Mouse (Mus musculus) MEL (cell line): ENCODE results near the gene Scrn3. TPM values are rescaled to one million over a fixed set of nuclear protein-coding genes. Genes with fewer than 3 reads are reported as not detected.

Source experiments
- DNase-seq: peaks from one replicate; pipeline ENCODE4 v3.0.0; 2011; ENCODE audit warnings: low read depth, low spot score
- H3K27ac ChIP-seq: 2 replicates; pipeline ENCODE4 v1.5.1; 2012; ENCODE audit warnings: low read depth, mild to moderate bottlenecking, control low read depth, low read length, moderate library complexity; ENCODE audit not compliant: control insufficient read depth
- H3K27me3 ChIP-seq, 2 experiments: fragments of 150-350 bp in 1 of 2; sonication (generic) in 1 of 2; 2 replicates each; pipeline ENCODE4 v1.6.1; 2012; ENCODE audit warnings: low read length in 2 of 2, mild to moderate bottlenecking in 2 of 2, improper control_type of control experiment in 1 of 2, moderate library complexity in 1 of 2; ENCODE audit not compliant: insufficient read depth in 2 of 2, control insufficient read depth in 1 of 2
- H3K36me3 ChIP-seq, 2 experiments: 2 replicates each; pipeline ENCODE4 v1.6.1; 2012 to 2014; ENCODE audit warnings: low read length in 2 of 2, improper control_type of control experiment in 1 of 2, inconsistent platforms in 1 of 2, mild to moderate bottlenecking in 1 of 2; ENCODE audit not compliant: insufficient read depth in 2 of 2, control insufficient read depth in 1 of 2
- H3K4me1 ChIP-seq, 2 experiments: fragments of 150-350 bp in 1 of 2; sonication (generic) in 1 of 2; 2 replicates each; pipeline ENCODE4 v1.6.1; 2012; ENCODE audit warnings: low read length in 2 of 2, improper control_type of control experiment in 1 of 2, mild to moderate bottlenecking in 1 of 2; ENCODE audit not compliant: insufficient read depth in 2 of 2, control insufficient read depth in 1 of 2
- H3K4me3 ChIP-seq, 2 experiments: fragments of 150-350 bp in 1 of 2; sonication (generic) in 1 of 2; 2 replicates each; pipeline ENCODE4 v1.5.1; 2012; ENCODE audit warnings: low read depth in 2 of 2, low read length in 2 of 2, mild to moderate bottlenecking in 2 of 2, moderate library complexity in 2 of 2, control low read depth in 1 of 2, improper control_type of control experiment in 1 of 2; ENCODE audit not compliant: control insufficient read depth in 1 of 2, insufficient read depth in 1 of 2
- H3K79me2 ChIP-seq: 2 replicates; pipeline ENCODE4 v1.6.1; 2012; ENCODE audit warnings: mild to moderate bottlenecking, low read length, moderate library complexity; ENCODE audit not compliant: control insufficient read depth, poor library complexity, insufficient read depth
- H3K9ac ChIP-seq: 2 replicates; pipeline ENCODE4 v1.6.1; 2012; ENCODE audit warnings: low read depth, mild to moderate bottlenecking, control low read depth, low read length, moderate library complexity; ENCODE audit not compliant: control insufficient read depth, poor library complexity, severe bottlenecking
- H3K9me3 ChIP-seq: fragments of 150-350 bp; sonication (generic); replicated peaks from 2 replicates; pipeline ENCODE4 v1.6.1; 2012; ENCODE audit warnings: mild to moderate bottlenecking, low read length, improper control_type of control experiment, moderate library complexity; ENCODE audit not compliant: insufficient read depth
- BHLHE40 ChIP-seq: IDR thresholded peaks from 2 replicates; pipeline ENCODE4 v1.6.1; 2012; ENCODE audit warnings: low read depth, mild to moderate bottlenecking, inconsistent platforms, low read length, improper control_type of control experiment, borderline replicate concordance
- CHD2 ChIP-seq: IDR thresholded peaks from 2 replicates; pipeline ENCODE4 v1.6.1; 2011; ENCODE audit warnings: low read length, improper control_type of control experiment
- E2F4 ChIP-seq: IDR thresholded peaks from 2 replicates; pipeline ENCODE4 v1.6.1; 2011; ENCODE audit warnings: low read depth, low read length, improper control_type of control experiment, borderline replicate concordance
- ETS1 ChIP-seq: IDR thresholded peaks from 2 replicates; pipeline ENCODE4 v1.6.1; 2012; ENCODE audit warnings: low read depth, mild to moderate bottlenecking, inconsistent platforms, low read length, improper control_type of control experiment, moderate library complexity
- GABPA ChIP-seq: IDR thresholded peaks from 2 replicates; pipeline ENCODE4 v1.6.1; 2012; ENCODE audit warnings: low read depth, mild to moderate bottlenecking, inconsistent platforms, low read length, improper control_type of control experiment, moderate library complexity
- GATA1 ChIP-seq: IDR thresholded peaks from 2 replicates; pipeline ENCODE4 v1.6.1; 2011; ENCODE audit warnings: low read depth, low read length, improper control_type of control experiment
- JUND ChIP-seq: IDR thresholded peaks from 2 replicates; pipeline ENCODE4 v1.6.1; 2011; ENCODE audit warnings: low read depth, mild to moderate bottlenecking, improper control_type of control experiment, low read length
- MAX ChIP-seq: IDR thresholded peaks from 2 replicates; pipeline ENCODE4 v1.6.1; 2011; ENCODE audit warnings: low read length, improper control_type of control experiment
- MEF2A ChIP-seq: IDR thresholded peaks from 2 replicates; pipeline ENCODE4 v1.6.1; 2014; ENCODE audit warnings: low read depth, mild to moderate bottlenecking, inconsistent platforms, low read length, improper control_type of control experiment; ENCODE audit not compliant: poor library complexity, insufficient replicate concordance, severe bottlenecking; ENCODE audit errors: extremely low read depth
- MYB ChIP-seq: IDR thresholded peaks from 2 replicates; pipeline ENCODE4 v1.6.1; 2011; ENCODE audit warnings: mild to moderate bottlenecking, low read depth, low read length, improper control_type of control experiment
- MYC ChIP-seq: IDR thresholded peaks from 2 replicates; pipeline ENCODE4 v1.6.1; 2011; ENCODE audit warnings: low read depth, mild to moderate bottlenecking, low read length, improper control_type of control experiment, moderate library complexity
- NELFE ChIP-seq: IDR thresholded peaks from 2 replicates; pipeline ENCODE4 v1.6.1; 2011; ENCODE audit warnings: low read depth, low read length, improper control_type of control experiment
- NRF1 ChIP-seq: IDR thresholded peaks from 2 replicates; pipeline ENCODE4 v1.6.1; 2014; ENCODE audit warnings: low read depth, mild to moderate bottlenecking, inconsistent platforms, low read length, improper control_type of control experiment, moderate library complexity; ENCODE audit not compliant: poor library complexity, insufficient read depth, severe bottlenecking
- POLR2A ChIP-seq, 2 experiments: IDR thresholded peaks; 2 replicates each; pipeline ENCODE4 v1.6.1; 2011 to 2012; ENCODE audit warnings: low read length in 2 of 2, mild to moderate bottlenecking in 2 of 2, control low read depth in 1 of 2, improper control_type of control experiment in 1 of 2, low read depth in 1 of 2, moderate library complexity in 1 of 2; ENCODE audit not compliant: control insufficient read depth in 1 of 2, insufficient read depth in 1 of 2, poor library complexity in 1 of 2
- POLR2AphosphoS2 ChIP-seq: IDR thresholded peaks from 2 replicates; pipeline ENCODE4 v1.6.1; 2011; ENCODE audit warnings: low read length, improper control_type of control experiment
- POLR2AphosphoS5 ChIP-seq: IDR thresholded peaks from 2 replicates; pipeline ENCODE4 v1.6.1; 2012; ENCODE audit warnings: low read depth, borderline replicate concordance, mild to moderate bottlenecking, inconsistent platforms, low read length, moderate library complexity, mixed read lengths
- RAD21 ChIP-seq: IDR thresholded peaks from 2 replicates; pipeline ENCODE4 v1.6.1; 2011; ENCODE audit warnings: mild to moderate bottlenecking, low read depth, low read length, improper control_type of control experiment
- SIN3A ChIP-seq: IDR thresholded peaks from 2 replicates; pipeline ENCODE4 v1.6.1; 2012; ENCODE audit warnings: low read length, improper control_type of control experiment, inconsistent platforms
- TAL1 ChIP-seq: IDR thresholded peaks from 2 replicates; pipeline ENCODE4 v1.6.1; 2012; ENCODE audit warnings: mild to moderate bottlenecking, inconsistent platforms, low read length, moderate library complexity, mixed read lengths
- TBP ChIP-seq: IDR thresholded peaks from 2 replicates; pipeline ENCODE4 v1.8.0; 2011; ENCODE audit warnings: low read depth, low read length, improper control_type of control experiment
- TCF12 ChIP-seq: IDR thresholded peaks from 2 replicates; pipeline ENCODE4 v1.6.1; 2014; ENCODE audit warnings: low read depth, mild to moderate bottlenecking, inconsistent platforms, low read length, improper control_type of control experiment, moderate library complexity
- UBTF ChIP-seq: IDR thresholded peaks from 2 replicates; pipeline ENCODE4 v1.6.1; 2012; ENCODE audit warnings: low read depth, mild to moderate bottlenecking, inconsistent platforms, low read length, improper control_type of control experiment, moderate library complexity, borderline replicate concordance; ENCODE audit not compliant: insufficient read depth
- USF2 ChIP-seq, 2 experiments: IDR thresholded peaks; 2 replicates each; pipeline ENCODE4 v1.6.1; 2011 to 2012; ENCODE audit warnings: improper control_type of control experiment in 2 of 2, low read length in 2 of 2, borderline replicate concordance in 1 of 2, inconsistent platforms in 1 of 2, low read depth in 1 of 2, mild to moderate bottlenecking in 1 of 2; ENCODE audit not compliant: insufficient read depth in 1 of 2
- ZC3H11A ChIP-seq: IDR thresholded peaks from 2 replicates; pipeline ENCODE4 v1.6.1; 2012; ENCODE audit warnings: low read depth, mild to moderate bottlenecking, inconsistent platforms, low read length, improper control_type of control experiment
- ZKSCAN1 ChIP-seq: IDR thresholded peaks from 2 replicates; pipeline ENCODE4 v1.6.1; 2012; ENCODE audit warnings: low read depth, mild to moderate bottlenecking, inconsistent platforms, low read length, improper control_type of control experiment, moderate library complexity
- ZMIZ1 ChIP-seq: IDR thresholded peaks from 2 replicates; pipeline ENCODE4 v1.6.1; 2012; ENCODE audit warnings: low read depth, mild to moderate bottlenecking, inconsistent platforms, low read length, improper control_type of control experiment, moderate library complexity
- ZNF384 ChIP-seq: IDR thresholded peaks from 2 replicates; pipeline ENCODE4 v1.6.1; 2012; ENCODE audit warnings: low read depth, mild to moderate bottlenecking, inconsistent platforms, low read length, improper control_type of control experiment
- polyA plus RNA-seq, 2 experiments: library from polyadenylated mRNA; stranded (reverse) in 1 of 2; unstranded in 1 of 2; fragments of >175 nt in 1 of 2; fragments of >200 nt in 1 of 2; gene quantifications; 2 replicates each; pipeline versions ENCODE4 v1.2.1 to v1.2.4; 2012; ENCODE audit warnings: low replicate concordance in 2 of 2, low read depth in 1 of 2; ENCODE audit not compliant: insufficient read length in 2 of 2, insufficient read depth in 1 of 2, missing spikeins in 1 of 2
- total RNA-seq: library from RNA; depleted of rRNA; stranded (reverse); fragments of 300-350 nt; gene quantifications from 2 replicates; pipeline ENCODE4 v1.2.3, GENCODE M21; 2012

Scrn3 gene
- total and polyA plus RNA-seq, 3 experiments = 3.2 to 7.7 TPM; not detected in 1

DNA sequence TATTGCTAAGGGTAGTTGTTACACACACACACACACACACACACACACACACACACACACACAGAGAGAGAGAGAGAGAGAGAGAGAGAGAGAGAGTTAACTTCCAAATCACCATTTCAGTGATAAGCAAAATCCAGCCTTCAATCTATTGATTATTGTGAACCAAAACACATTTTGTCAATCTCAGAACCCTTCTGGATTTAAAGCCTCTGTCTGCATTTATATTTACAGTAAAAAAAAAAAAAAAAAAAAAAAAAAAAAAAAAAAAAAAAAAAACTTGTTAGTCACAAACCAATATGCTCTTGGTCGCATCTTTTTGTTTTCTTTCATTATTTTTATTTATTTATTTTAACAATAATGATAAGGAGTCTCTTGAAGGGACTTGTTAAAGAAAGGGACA, 45.8 kb upstream of the Scrn3 start:
- TF ChIP-seq NELFE = no peak
- TF ChIP-seq JUND = no peak
- TF ChIP-seq USF2 (IDR thresholded peaks at IDR 0.05; ENCODE audit: borderline replicate concordance in 1 of 2, insufficient read depth in 1 of 2, low read depth in 1 of 2, low read length in 2 of 2) = no peak
- no peak for TF ChIP-seq SIN3A
- TF ChIP-seq TAL1 = no peak
- TF ChIP-seq GATA1 = no peak
- TF ChIP-seq POLR2AphosphoS5 = no peak
- TF ChIP-seq E2F4 = no peak
- TF ChIP-seq ETS1 = no peak
- no peak for TF ChIP-seq MAX
- no peak for TF ChIP-seq MYB
- no peak for TF ChIP-seq ZC3H11A

GRCm38 (mm10) chr2:73267231-73267630, 45.2 kb upstream of the Scrn3 start:
- no peak overlapping the region for H3K4me3 ChIP-seq
- no peaks in the 10 kb centered on the region for H3K27me3 ChIP-seq
- no peaks in the 10 kb centered on the region for H3K9me3 ChIP-seq
- no peak for DNase-seq
- no peak overlapping the region for H3K27ac ChIP-seq
- no peaks in the 10 kb centered on the region for H3K4me1 ChIP-seq
- no peak for TF ChIP-seq ZMIZ1
- TF ChIP-seq MYC = no peak
- no peak for TF ChIP-seq TCF12
- no peak for TF ChIP-seq UBTF
- no peak for TF ChIP-seq ZC3H11A
- no peak for TF ChIP-seq TBP
- TF ChIP-seq POLR2AphosphoS5 = no peak
- no peak for TF ChIP-seq E2F4
- TF ChIP-seq BHLHE40 = no peak
- no peak for TF ChIP-seq NRF1
- TF ChIP-seq MEF2A = no peak
- no peak for TF ChIP-seq GABPA
- no peak for TF ChIP-seq ETS1
- TF ChIP-seq RAD21 = no peak
- no peak for TF ChIP-seq CHD2
- TF ChIP-seq POLR2A (IDR thresholded peaks at IDR 0.05; ENCODE audit: control insufficient read depth in 1 of 2, insufficient read depth in 1 of 2, low read depth in 1 of 2, low read length in 2 of 2, poor library complexity in 1 of 2) = no peak
- no peak for TF ChIP-seq ZKSCAN1
- no peak for TF ChIP-seq POLR2AphosphoS2
- TF ChIP-seq ZNF384 = no peak
- no peaks in the 10 kb centered on the region for H3K36me3 ChIP-seq
- no peak overlapping the region for H3K9ac ChIP-seq
- H3K79me2 ChIP-seq = no peaks in the 10 kb centered on the region

More for the DNA sequence above, 45.8 kb upstream of the Scrn3 start:
- Histone ChIP-seq H3K36me3 (no peaks in the 10 kb centered on the region), H3K27ac (no peak overlapping the region), H3K4me3 (no peak overlapping the region), H3K9me3 (no peaks in the 10 kb centered on the region), H3K79me2 (no peaks in the 10 kb centered on the region), H3K27me3 (no peaks in the 10 kb centered on the region), H3K4me1 (no peaks in the 10 kb centered on the region), H3K9ac (no peak overlapping the region)
- no peak for DNase-seq
